Mouse (Mus musculus): ENCODE results near the gene Dynlt1b.
"Not testable (repeated sequence)": the region's sequence is repeated elsewhere in the genome, so short reads cannot be mapped to it uniquely, and the experiment has no call there.

GRCm38 (mm10) chr17:6400097-6400489 lies 29.8 kb upstream of the Dynlt1b start:
- TF ChIP-seq CTCF (IDR thresholded peaks at IDR 0.05; ENCODE audit: low read depth, low read length); EP300 (IDR thresholded peaks at IDR 0.05; ENCODE audit: insufficient read depth, low read depth, low read length): not testable (repeated sequence)
